Mouse (Mus musculus) regulatory T cell (primary cell): ENCODE results near the gene Cyba.

Experiments
- in situ Hi-C: fragments of 300-600 bp; cut with MboI, MseI; formaldehyde crosslinking; loops from one replicate; pipeline ENCODE4 v1.15.1; 2025; ENCODE audit warnings: high pct_unique_total_duplicates

Cyba gene

GRCm38 (mm10) chr8:122423659-122424058, 9.1 kb downstream of the Cyba start:
- in situ Hi-C loops = no loop called here

GRCm38 (mm10) chr8:122423217-122423616, 9.5 kb downstream of the Cyba start:
- in situ Hi-C loops = no loop called here

GRCm38 (mm10) chr8:122421376-122422070, 11.2 kb downstream of the Cyba start, which contains the start of gene Il17c:
Il17c (plus strand) TSS chr8:122422020.
- in situ Hi-C loops = no loop called here

- in situ Hi-C loops = no loop called here
These were observed 12.7 kb downstream of the Cyba start for GRCm38 (mm10) chr8:122419881-122420555.

- in situ Hi-C loops = no loop called here
These were observed 17.2 kb downstream of the Cyba start for GRCm38 (mm10) chr8:122415554-122415953.

- in situ Hi-C loops = no loop called here
These were observed 18.4 kb downstream of the Cyba start for GRCm38 (mm10) chr8:122414311-122414710.

GRCm38 (mm10) chr8:122407678-122408077, 25.1 kb downstream of the Cyba start:
- in situ Hi-C loops = no loop called here

- in situ Hi-C loops = no loop called here
These were observed 27.5 kb downstream of the Cyba start for GRCm38 (mm10) chr8:122405146-122405805.

- in situ Hi-C loops = no loop called here
These were observed 34.5 kb downstream of the Cyba start for GRCm38 (mm10) chr8:122398186-122398585.

GRCm38 (mm10) chr8:122395291-122395690, 37.4 kb downstream of the Cyba start:
- in situ Hi-C loops = no loop called here

- in situ Hi-C loops = no loop called here
These were observed 39.0 kb downstream of the Cyba start for GRCm38 (mm10) chr8:122393717-122394116.

- in situ Hi-C loops = no loop called here
These were observed 42.0 kb downstream of the Cyba start for GRCm38 (mm10) chr8:122390758-122391157.

- in situ Hi-C loops = no loop called here
These were observed 43.4 kb downstream of the Cyba start for GRCm38 (mm10) chr8:122389357-122389756.

- in situ Hi-C loops = no loop called here
These were observed 49.7 kb downstream of the Cyba start for GRCm38 (mm10) chr8:122383039-122383438.

GRCm38 (mm10) chr8:122376365-122377231, 56.1 kb downstream of the Cyba start, which contains the start of gene Zc3h18:
Zc3h18 (plus strand) TSS chr8:122376609.
- in situ Hi-C loops = loop anchor here (5.0 to 10.0 kb wide), 2 partner anchors 96 to 422 kb away; no protein-coding TSS in a partner anchor

- in situ Hi-C loops = loop anchor here (5.0 to 10.0 kb wide), 2 partner anchors 96 to 421 kb away; no protein-coding TSS in a partner anchor
These were observed 56.9 kb downstream of the Cyba start for GRCm38 (mm10) chr8:122375751-122376364.

- in situ Hi-C loops = loop anchor here (5.0 to 10.0 kb wide), 2 partner anchors 97 to 421 kb away; no protein-coding TSS in a partner anchor
These were observed 57.4 kb downstream of the Cyba start for GRCm38 (mm10) chr8:122375320-122375719.
